Mouse (Mus musculus): ENCODE measurements around the gene Gart. TPM values are rescaled to one million over a fixed set of nuclear protein-coding genes. Genes with fewer than 3 reads are reported as not detected.

The Gart gene
- total and polyA plus RNA-seq, 3 experiments: 94.0 to 509 (median 417) TPM

DNA sequence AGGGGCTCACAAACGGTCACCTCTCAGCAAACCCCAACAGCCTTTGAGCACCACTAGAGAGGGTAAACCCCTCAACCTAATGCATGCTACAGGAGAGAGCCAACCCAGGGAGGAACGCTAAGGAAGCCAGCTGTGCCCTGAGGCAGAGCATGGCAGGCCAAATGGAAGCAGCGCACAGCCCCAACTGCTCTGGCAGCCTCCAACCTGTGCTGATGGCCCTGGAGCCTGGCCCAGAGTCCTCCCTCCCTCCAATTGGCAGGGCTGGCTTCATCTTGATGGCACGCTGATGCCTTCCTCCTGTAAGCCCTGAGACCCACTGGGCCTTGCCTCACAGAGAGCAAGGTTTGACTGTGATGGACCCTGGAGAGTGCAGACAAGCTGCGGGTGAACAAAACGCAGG is 51.7 kb downstream of the Gart start:
- no peak for DNase-seq (ENCODE audit: low read depth, low spot score)
- Histone ChIP-seq H3K9ac (ENCODE audit: control insufficient read depth, low read depth, low read length, poor library complexity, severe bottlenecking) (no peak overlapping the region), H3K4me3 (ENCODE audit: control insufficient read depth in 1 of 2, insufficient read depth in 1 of 2, low read depth in 2 of 2, low read length in 2 of 2) (no peak overlapping the region), H3K27ac (ENCODE audit: control insufficient read depth, low read depth, low read length) (no peak overlapping the region), H3K27me3 (ENCODE audit: control insufficient read depth in 1 of 2, insufficient read depth in 2 of 2, low read length in 2 of 2) (no peaks in the 10 kb centered on the region), H3K79me2 (ENCODE audit: control insufficient read depth, insufficient read depth, low read length, poor library complexity) (no peaks in the 10 kb centered on the region; the same call in 1 of the 2 replicates), H3K9me3 (replicated peaks; ENCODE audit: insufficient read depth, low read length) (no peaks in the 10 kb centered on the region), H3K4me1 (ENCODE audit: control insufficient read depth in 1 of 2, insufficient read depth in 2 of 2, low read length in 2 of 2) (no peaks in the 10 kb centered on the region), H3K36me3 (ENCODE audit: control insufficient read depth in 1 of 2, insufficient read depth in 2 of 2, low read length in 2 of 2) (no peaks in the 10 kb centered on the region)
- TF ChIP-seq MEF2A (IDR thresholded peaks at IDR 0.05; ENCODE audit: extremely low read depth, insufficient replicate concordance, low read depth, low read length, poor library complexity, severe bottlenecking) (no peak), GABPA (IDR thresholded peaks at IDR 0.05; ENCODE audit: low read depth, low read length) (no peak), USF2 (IDR thresholded peaks at IDR 0.05; ENCODE audit: borderline replicate concordance in 1 of 2, insufficient read depth in 1 of 2, low read depth in 1 of 2, low read length in 2 of 2) (no peak), E2F4 (IDR thresholded peaks at IDR 0.05; ENCODE audit: borderline replicate concordance, low read depth, low read length) (no peak), HCFC1 (IDR thresholded peaks at IDR 0.05; ENCODE audit: low read depth, low read length) (no peak), NELFE (IDR thresholded peaks at IDR 0.05; ENCODE audit: low read depth, low read length) (no peak), MAX (IDR thresholded peaks at IDR 0.05; ENCODE audit: low read length) (no peak), RCOR1 (IDR thresholded peaks at IDR 0.05; ENCODE audit: low read depth, low read length) (no peak), KAT2A (conservative IDR thresholded peaks at IDR 0.05; ENCODE audit: low read depth, low read length) (no peak)

DNA sequence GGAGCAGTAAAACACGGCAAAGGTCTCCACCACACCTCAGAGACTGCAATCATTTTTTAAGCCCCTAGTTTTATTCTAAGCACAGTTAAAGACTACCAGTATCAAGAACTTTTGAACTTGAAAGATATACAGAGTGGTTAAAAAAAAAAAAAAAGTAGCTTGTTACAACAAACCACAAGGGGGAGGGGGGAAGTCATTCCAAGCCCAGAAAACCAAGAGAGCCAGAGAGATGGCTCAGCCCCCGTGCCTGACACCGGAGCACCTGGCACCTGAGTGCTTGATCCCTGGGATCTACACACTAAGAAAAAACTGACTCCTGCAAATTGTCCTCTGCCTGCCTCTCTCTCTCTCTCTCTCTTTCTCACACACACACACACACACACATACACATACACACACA is 53.5 kb downstream of the Gart start:
- Histone ChIP-seq H3K9ac (ENCODE audit: control insufficient read depth, low read depth, low read length, poor library complexity, severe bottlenecking) (no peak overlapping the region), H3K9me3 (replicated peaks; ENCODE audit: insufficient read depth, low read length) (no peaks in the 10 kb centered on the region), H3K4me1 (ENCODE audit: control insufficient read depth in 1 of 2, insufficient read depth in 2 of 2, low read length in 2 of 2) (no peaks in the 10 kb centered on the region), H3K27me3 (ENCODE audit: control insufficient read depth in 1 of 2, insufficient read depth in 2 of 2, low read length in 2 of 2) (no peaks in the 10 kb centered on the region), H3K27ac (ENCODE audit: control insufficient read depth, low read depth, low read length) (no peak overlapping the region), H3K4me3 (ENCODE audit: control insufficient read depth in 1 of 2, insufficient read depth in 1 of 2, low read depth in 2 of 2, low read length in 2 of 2) (no peak overlapping the region), H3K36me3 (ENCODE audit: control insufficient read depth in 1 of 2, insufficient read depth in 2 of 2, low read length in 2 of 2) (no peaks in the 10 kb centered on the region), H3K79me2 (ENCODE audit: control insufficient read depth, insufficient read depth, low read length, poor library complexity) (no peaks in the 10 kb centered on the region; the same call in 1 of the 2 replicates)
- TF ChIP-seq ZNF384 (IDR thresholded peaks at IDR 0.05; ENCODE audit: low read depth, low read length) (peak; percentile 90), ETS1 (IDR thresholded peaks at IDR 0.05; ENCODE audit: low read depth, low read length) (no peak)
- DNase-seq (ENCODE audit: low read depth, low spot score): peak; percentile 19

DNA sequence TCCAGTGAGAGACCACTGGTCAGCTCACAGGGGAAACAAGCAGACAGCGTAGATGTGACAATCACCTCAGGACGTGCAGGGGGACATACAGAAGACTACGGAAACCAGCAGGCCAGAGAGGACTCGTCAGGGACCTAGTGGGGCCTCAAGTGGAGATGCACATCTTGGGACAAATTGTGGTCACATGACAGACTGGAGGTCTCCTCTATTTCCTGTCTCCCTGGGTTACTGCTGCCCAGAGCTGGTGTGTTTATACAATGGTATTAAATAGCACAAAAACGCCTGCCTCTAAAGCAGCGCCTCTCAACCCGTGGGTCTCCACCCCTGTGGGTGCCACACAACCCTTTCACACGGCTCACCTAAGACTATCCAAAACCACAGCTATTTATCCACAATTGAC is 54.6 kb downstream of the Gart start:
- DNase-seq (ENCODE audit: low read depth, low spot score): no peak
- Histone ChIP-seq H3K9ac (ENCODE audit: control insufficient read depth, low read depth, low read length, poor library complexity, severe bottlenecking) (no peak overlapping the region), H3K27ac (ENCODE audit: control insufficient read depth, low read depth, low read length) (no peak overlapping the region), H3K4me1 (ENCODE audit: control insufficient read depth in 1 of 2, insufficient read depth in 2 of 2, low read length in 2 of 2) (no peaks in the 10 kb centered on the region), H3K9me3 (replicated peaks; ENCODE audit: insufficient read depth, low read length) (no peaks in the 10 kb centered on the region), H3K4me3 (ENCODE audit: control insufficient read depth in 1 of 2, insufficient read depth in 1 of 2, low read depth in 2 of 2, low read length in 2 of 2) (no peak overlapping the region), H3K27me3 (ENCODE audit: control insufficient read depth in 1 of 2, insufficient read depth in 2 of 2, low read length in 2 of 2) (no peaks in the 10 kb centered on the region), H3K79me2 (ENCODE audit: control insufficient read depth, insufficient read depth, low read length, poor library complexity) (no peaks in the 10 kb centered on the region), H3K36me3 (ENCODE audit: control insufficient read depth in 1 of 2, insufficient read depth in 2 of 2, low read length in 2 of 2) (no peaks in the 10 kb centered on the region)
- TF ChIP-seq HCFC1 (IDR thresholded peaks at IDR 0.05; ENCODE audit: low read depth, low read length) (no peak), TAL1 (IDR thresholded peaks at IDR 0.05; ENCODE audit: low read length) (no peak), ZKSCAN1 (IDR thresholded peaks at IDR 0.05; ENCODE audit: low read depth, low read length) (no peak), CHD1 (IDR thresholded peaks at IDR 0.05; ENCODE audit: low read depth, low read length) (no peak), MAX (IDR thresholded peaks at IDR 0.05; ENCODE audit: low read length) (no peak), POLR2A (IDR thresholded peaks at IDR 0.05; ENCODE audit: control insufficient read depth in 1 of 2, insufficient read depth in 1 of 2, low read depth in 1 of 2, low read length in 2 of 2, poor library complexity in 1 of 2) (no peak), RCOR1 (IDR thresholded peaks at IDR 0.05; ENCODE audit: low read depth, low read length) (no peak), MEF2A (IDR thresholded peaks at IDR 0.05; ENCODE audit: extremely low read depth, insufficient replicate concordance, low read depth, low read length, poor library complexity, severe bottlenecking) (no peak), GATA1 (IDR thresholded peaks at IDR 0.05; ENCODE audit: low read depth, low read length) (no peak)
